Mouse (Mus musculus): Measurements from ENCODE around the gene Hinfp. TPM values are rescaled to one million over a fixed set of nuclear protein-coding genes. Genes with fewer than 3 reads are reported as not detected.

Hinfp gene
- total and polyA plus RNA-seq, 2 experiments from 2014 or later, result 14.8 to 38.6 TPM

GRCm38 (mm10) chr9:44334396-44335330, 29.2 kb upstream of the Hinfp start, which contains the start of gene H2afx:
Gene H2afx (plus strand): TSS chr9:44334694.
- Histone ChIP-seq H3K27me3 (ENCODE audit: insufficient read depth, low read length) (no peaks in the 10 kb centered on the region), H3K36me3 (ENCODE audit: insufficient read depth, low read length) (peaks cover 36% of the 10 kb centered on the region), H3K9ac (replicated peaks; ENCODE audit: low read length) (peak within 1 kb of the TSS; percentile 91), H3K4me3 (ENCODE audit: low read length) (peak within 1 kb of the TSS; percentile 88), H3K4me2 (ENCODE audit: low read depth, low read length) (peak within 1 kb of the TSS; percentile 90), H3K9me3 (ENCODE audit: low read length) (no peaks in the 10 kb centered on the region), H3K27ac (peak within 1 kb of the TSS; percentile 82), H3K4me1 (ENCODE audit: insufficient read depth, low read length) (peaks cover 3% of the 10 kb centered on the region; the same call in 1 of the 2 replicates)
- WGBS, result under 1% methylated on average over 83 of the region's 91 CpGs
- DNase-seq (ENCODE audit: low spot score), result peak; percentile 99
- ATAC-seq, result peak; percentile 98
- peak; percentile 58 for TF ChIP-seq CTCF (IDR thresholded peaks at IDR 0.05; ENCODE audit: low read depth)

DNA sequence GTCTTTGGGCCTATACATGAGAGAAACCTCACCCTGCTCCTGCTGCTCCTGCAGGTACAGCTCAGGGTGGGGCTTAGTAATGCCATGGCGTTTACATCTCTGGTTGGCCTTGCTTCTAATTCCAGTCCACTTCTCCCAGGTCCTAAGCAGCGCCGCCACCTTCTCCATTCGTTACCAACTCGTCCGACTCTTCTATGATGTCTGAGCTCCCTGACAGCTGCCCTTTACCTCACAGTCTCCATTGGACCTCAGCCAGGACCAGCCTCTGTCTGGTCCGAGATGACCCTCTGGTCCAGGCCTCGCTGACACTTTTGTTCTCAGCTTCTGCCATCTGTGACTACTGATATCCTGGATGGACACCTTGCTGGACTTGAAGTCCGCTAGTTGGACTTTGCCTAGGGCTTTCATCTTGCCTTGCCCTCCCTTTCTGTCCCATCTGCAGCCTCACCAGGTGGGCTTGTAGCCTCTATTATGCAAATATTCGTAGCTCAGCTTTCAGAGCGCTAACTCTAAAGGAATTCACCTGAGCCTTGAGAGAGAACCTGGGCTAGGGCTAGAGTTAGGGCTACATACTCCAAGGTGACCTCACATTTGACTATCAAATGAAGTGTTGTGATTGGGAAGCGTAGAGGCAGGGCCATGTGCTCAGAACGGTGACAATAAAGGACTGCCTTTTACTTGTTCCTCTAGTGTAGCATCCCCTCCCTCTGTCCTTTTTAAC, 27.6 kb upstream of the Hinfp start:
- Histone ChIP-seq H3K36me3 (ENCODE audit: insufficient read depth, low read length) (peaks cover 36% of the 10 kb centered on the region), H3K27me3 (ENCODE audit: insufficient read depth, low read length) (no peaks in the 10 kb centered on the region)

GRCm38 (mm10) chr9:44330736-44331135, 25.3 kb upstream of the Hinfp start:
- Histone ChIP-seq H3K36me3 (ENCODE audit: insufficient read depth, low read length) (peaks cover 36% of the 10 kb centered on the region), H3K9ac (replicated peaks; ENCODE audit: low read length) (no peak overlapping the region), H3K4me3 (ENCODE audit: low read length) (no peak overlapping the region), H3K4me1 (ENCODE audit: insufficient read depth, low read length) (0 out of 2 replicates have a peak, but pooled peaks cover 10% of the 10 kb centered on the region), H3K9me3 (ENCODE audit: low read length) (no peaks in the 10 kb centered on the region), H3K4me2 (ENCODE audit: low read depth, low read length) (no peak overlapping the region), H3K27ac (no peak overlapping the region), H3K27me3 (ENCODE audit: insufficient read depth, low read length) (no peaks in the 10 kb centered on the region)
- 94% methylated on average over 6 of the region's 6 CpGs for WGBS
- TF ChIP-seq CTCF (IDR thresholded peaks at IDR 0.05; ENCODE audit: low read depth), result no peak
- DNase-seq (ENCODE audit: low spot score) (no peak), ATAC-seq (no peak)

More for the DNA sequence above, 27.6 kb upstream of the Hinfp start:
- no peak for TF ChIP-seq CTCF (IDR thresholded peaks at IDR 0.05; ENCODE audit: low read depth)
- ATAC-seq, result no peak
- no peak overlapping the region for H3K4me2 ChIP-seq (ENCODE audit: low read depth, low read length)
- H3K4me1 ChIP-seq (ENCODE audit: insufficient read depth, low read length), result peaks cover 3% of the 10 kb centered on the region; the same call in 1 of the 2 replicates
- H3K4me3 ChIP-seq (ENCODE audit: low read length), result no peak overlapping the region
- no peak for DNase-seq (ENCODE audit: low spot score)
- WGBS, result 94% methylated on average over 13 of the region's 13 CpGs
- H3K9me3 ChIP-seq (ENCODE audit: low read length), result no peaks in the 10 kb centered on the region
- H3K27ac ChIP-seq, result no peak overlapping the region
- H3K9ac ChIP-seq (replicated peaks; ENCODE audit: low read length), result no peak overlapping the region

GRCm38 (mm10) chr9:44327926-44328325, 22.5 kb upstream of the Hinfp start:
- Histone ChIP-seq H3K4me2 (ENCODE audit: low read depth, low read length) (peak overlapping the region; percentile 76), H3K4me1 (ENCODE audit: insufficient read depth, low read length) (0 out of 2 replicates have a peak, but pooled peaks cover 10% of the 10 kb centered on the region), H3K27ac (no peak overlapping the region), H3K27me3 (ENCODE audit: insufficient read depth, low read length) (no peaks in the 10 kb centered on the region), H3K4me3 (ENCODE audit: low read length) (no peak overlapping the region; the same call in 1 of the 2 replicates), H3K9me3 (ENCODE audit: low read length) (no peaks in the 10 kb centered on the region), H3K36me3 (ENCODE audit: insufficient read depth, low read length) (peaks cover 30% of the 10 kb centered on the region), H3K9ac (replicated peaks; ENCODE audit: low read length) (no peak overlapping the region)
- DNase-seq (ENCODE audit: low spot score) (no peak), ATAC-seq (no peak)
- TF ChIP-seq CTCF (IDR thresholded peaks at IDR 0.05; ENCODE audit: low read depth), result no peak
- 84% methylated on average over 5 of the region's 5 CpGs for WGBS

DNA sequence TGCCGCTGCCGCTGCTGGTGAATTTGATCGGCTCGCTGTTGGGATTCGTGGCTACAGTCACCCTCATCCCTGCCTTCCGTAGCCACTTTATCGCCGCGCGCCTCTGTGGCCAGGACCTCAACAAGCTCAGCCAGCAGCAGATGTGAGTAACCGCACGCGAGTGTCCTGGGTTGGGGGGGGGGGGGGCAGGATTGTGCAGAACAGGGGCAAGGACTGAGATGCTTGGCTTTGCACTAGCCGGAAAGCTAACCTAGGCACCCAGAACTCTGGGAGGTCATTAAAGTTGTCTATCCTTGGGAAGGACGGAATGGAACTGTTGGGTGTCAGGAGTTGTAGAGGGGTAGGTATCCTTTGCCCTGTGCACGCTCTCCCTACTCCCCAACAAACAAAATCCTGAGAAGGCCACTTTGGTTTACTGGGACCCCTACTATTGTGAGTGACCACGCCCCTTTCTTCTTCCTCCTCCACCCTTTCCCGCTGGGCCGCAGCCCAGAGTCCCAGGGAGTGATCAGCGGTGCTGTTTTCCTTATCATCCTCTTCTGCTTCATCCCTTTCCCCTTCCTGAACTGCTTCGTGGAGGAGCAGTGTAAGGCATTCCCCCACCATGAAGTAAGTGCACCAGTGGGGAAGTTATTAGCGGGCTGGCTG, 21.7 kb upstream of the Hinfp start:
- no peaks in the 10 kb centered on the region for H3K27me3 ChIP-seq (ENCODE audit: insufficient read depth, low read length)
- H3K9ac ChIP-seq (replicated peaks; ENCODE audit: low read length), result peak overlapping the region; percentile 80
- H3K36me3 ChIP-seq (ENCODE audit: insufficient read depth, low read length), result peaks cover 23% of the 10 kb centered on the region; the same call in 1 of the 2 replicates
- no peak for TF ChIP-seq CTCF (IDR thresholded peaks at IDR 0.05; ENCODE audit: low read depth)
- peak overlapping the region; percentile 85 for H3K27ac ChIP-seq
- DNase-seq (ENCODE audit: low spot score) (no peak), ATAC-seq (peak; percentile 28)
- no peaks in the 10 kb centered on the region for H3K9me3 ChIP-seq (ENCODE audit: low read length)
- H3K4me2 ChIP-seq (ENCODE audit: low read depth, low read length), result peak overlapping the region; percentile 76
- WGBS, result under 1% methylated on average over 22 of the region's 22 CpGs
- H3K4me3 ChIP-seq (ENCODE audit: low read length), result peak overlapping the region; percentile 84
- H3K4me1 ChIP-seq (ENCODE audit: insufficient read depth, low read length), result 0 out of 2 replicates have a peak, but pooled peaks cover 10% of the 10 kb centered on the region
